Mouse (Mus musculus): Measurements from ENCODE around the gene Thsd7b. TPM values are rescaled to one million over a fixed set of nuclear protein-coding genes. Genes with fewer than 3 reads are reported as not detected.

Thsd7b gene
- polyA plus RNA-seq, 1 experiment: 0.75 TPM

- no peak for TF ChIP-seq POLR2A (IDR thresholded peaks at IDR 0.05; ENCODE audit: borderline replicate concordance, control insufficient read depth, low read depth, low read length)
- no peak for TF ChIP-seq CTCF (IDR thresholded peaks at IDR 0.05; ENCODE audit: control insufficient read depth, insufficient read depth, low read length)
These were observed 432.6 kb downstream of the Thsd7b start for GRCm38 (mm10) chr1:129705701-129706100.

GRCm38 (mm10) chr1:129712706-129713105 lies 439.6 kb downstream of the Thsd7b start:
- TF ChIP-seq CTCF (IDR thresholded peaks at IDR 0.05; ENCODE audit: control insufficient read depth, insufficient read depth, low read length): no peak
- TF ChIP-seq POLR2A (IDR thresholded peaks at IDR 0.05; ENCODE audit: borderline replicate concordance, control insufficient read depth, low read depth, low read length): no peak
- no peaks in the 10 kb centered on the region for H3K4me1 ChIP-seq (ENCODE audit: control insufficient read depth, insufficient read depth, low read length)
- no peak overlapping the region for H3K27ac ChIP-seq (ENCODE audit: control insufficient read depth, insufficient read depth, low read depth, low read length, poor library complexity)
- 84% methylated on average over 3 of the region's 3 CpGs for WGBS
- no peak overlapping the region for H3K4me3 ChIP-seq (replicated peaks; ENCODE audit: control insufficient read depth, low read depth, low read length)

More at GRCm38 (mm10) chr1:129705701-129706100, 432.6 kb downstream of the Thsd7b start:
- H3K4me3 ChIP-seq (replicated peaks; ENCODE audit: control insufficient read depth, low read depth, low read length): no peak overlapping the region
- no peaks in the 10 kb centered on the region for H3K4me1 ChIP-seq (ENCODE audit: control insufficient read depth, insufficient read depth, low read length)
- no peak overlapping the region for H3K27ac ChIP-seq (ENCODE audit: control insufficient read depth, insufficient read depth, low read depth, low read length, poor library complexity)
- 79% methylated on average over 1 of the region's 1 CpGs for WGBS

- TF ChIP-seq CTCF (IDR thresholded peaks at IDR 0.05; ENCODE audit: control insufficient read depth, insufficient read depth, low read length): no peak
- no peak for TF ChIP-seq POLR2A (IDR thresholded peaks at IDR 0.05; ENCODE audit: borderline replicate concordance, control insufficient read depth, low read depth, low read length)
- Histone ChIP-seq H3K4me1 (ENCODE audit: control insufficient read depth, insufficient read depth, low read length) (no peaks in the 10 kb centered on the region), H3K4me3 (replicated peaks; ENCODE audit: control insufficient read depth, low read depth, low read length) (no peak overlapping the region), H3K27ac (ENCODE audit: control insufficient read depth, insufficient read depth, low read depth, low read length, poor library complexity) (no peak overlapping the region)
- WGBS: 77% methylated on average over 3 of the region's 3 CpGs
These were observed 440.5 kb downstream of the Thsd7b start for GRCm38 (mm10) chr1:129713571-129713970.

GRCm38 (mm10) chr1:129719592-129719991 lies 446.5 kb downstream of the Thsd7b start:
- Histone ChIP-seq H3K4me3 (replicated peaks; ENCODE audit: control insufficient read depth, low read depth, low read length) (no peak overlapping the region), H3K27ac (ENCODE audit: control insufficient read depth, insufficient read depth, low read depth, low read length, poor library complexity) (no peak overlapping the region), H3K4me1 (ENCODE audit: control insufficient read depth, insufficient read depth, low read length) (no peaks in the 10 kb centered on the region)
- TF ChIP-seq CTCF (IDR thresholded peaks at IDR 0.05; ENCODE audit: control insufficient read depth, insufficient read depth, low read length) (no peak), POLR2A (IDR thresholded peaks at IDR 0.05; ENCODE audit: borderline replicate concordance, control insufficient read depth, low read depth, low read length) (no peak)

GRCm38 (mm10) chr1:129731991-129732390 lies 458.9 kb downstream of the Thsd7b start:
- H3K27ac ChIP-seq (ENCODE audit: control insufficient read depth, insufficient read depth, low read depth, low read length, poor library complexity): no peak overlapping the region
- WGBS: 76% methylated on average over 2 of the region's 2 CpGs
- TF ChIP-seq POLR2A (IDR thresholded peaks at IDR 0.05; ENCODE audit: borderline replicate concordance, control insufficient read depth, low read depth, low read length) (no peak), CTCF (IDR thresholded peaks at IDR 0.05; ENCODE audit: control insufficient read depth, insufficient read depth, low read length) (no peak)
- H3K4me1 ChIP-seq (ENCODE audit: control insufficient read depth, insufficient read depth, low read length): no peaks in the 10 kb centered on the region
- H3K4me3 ChIP-seq (replicated peaks; ENCODE audit: control insufficient read depth, low read depth, low read length): no peak overlapping the region

GRCm38 (mm10) chr1:129747595-129747994 lies 474.5 kb downstream of the Thsd7b start:
- H3K4me1 ChIP-seq (ENCODE audit: control insufficient read depth, insufficient read depth, low read length): no peaks in the 10 kb centered on the region
- no peak overlapping the region for H3K4me3 ChIP-seq (replicated peaks; ENCODE audit: control insufficient read depth, low read depth, low read length)
- TF ChIP-seq POLR2A (IDR thresholded peaks at IDR 0.05; ENCODE audit: borderline replicate concordance, control insufficient read depth, low read depth, low read length): no peak
- TF ChIP-seq CTCF (IDR thresholded peaks at IDR 0.05; ENCODE audit: control insufficient read depth, insufficient read depth, low read length): no peak
- 76% methylated on average over 3 of the region's 3 CpGs for WGBS
- H3K27ac ChIP-seq (ENCODE audit: control insufficient read depth, insufficient read depth, low read depth, low read length, poor library complexity): no peak overlapping the region

- TF ChIP-seq CTCF (IDR thresholded peaks at IDR 0.05; ENCODE audit: control insufficient read depth, insufficient read depth, low read length) (no peak), POLR2A (IDR thresholded peaks at IDR 0.05; ENCODE audit: borderline replicate concordance, control insufficient read depth, low read depth, low read length) (no peak)
- no peaks in the 10 kb centered on the region for H3K4me1 ChIP-seq (ENCODE audit: control insufficient read depth, insufficient read depth, low read length)
- no peak overlapping the region for H3K27ac ChIP-seq (ENCODE audit: control insufficient read depth, insufficient read depth, low read depth, low read length, poor library complexity)
- no peak overlapping the region for H3K4me3 ChIP-seq (replicated peaks; ENCODE audit: control insufficient read depth, low read depth, low read length)
- 54% methylated on average over 1 of the region's 1 CpGs for WGBS
These were observed 483.6 kb downstream of the Thsd7b start for GRCm38 (mm10) chr1:129756548-129757240.

- 74% methylated on average over 1 of the region's 1 CpGs for WGBS
- H3K4me1 ChIP-seq (ENCODE audit: control insufficient read depth, insufficient read depth, low read length): no peaks in the 10 kb centered on the region
- H3K27ac ChIP-seq (ENCODE audit: control insufficient read depth, insufficient read depth, low read depth, low read length, poor library complexity): no peak overlapping the region
- H3K4me3 ChIP-seq (replicated peaks; ENCODE audit: control insufficient read depth, low read depth, low read length): no peak overlapping the region
- TF ChIP-seq CTCF (IDR thresholded peaks at IDR 0.05; ENCODE audit: control insufficient read depth, insufficient read depth, low read length): no peak
- no peak for TF ChIP-seq POLR2A (IDR thresholded peaks at IDR 0.05; ENCODE audit: borderline replicate concordance, control insufficient read depth, low read depth, low read length)
These were observed 485.9 kb downstream of the Thsd7b start for GRCm38 (mm10) chr1:129759003-129759402.

All from bone marrow, adult 2 months (tissue).